Mouse (Mus musculus) ES-E14 (cell line): ENCODE results near the gene Nupr1. TPM values are rescaled to one million over a fixed set of nuclear protein-coding genes. Genes with fewer than 3 reads are reported as not detected.

ENCODE experiments used
- DNase-seq: peaks from one replicate; pipeline ENCODE4 v3.0.0-alpha.2; 2013; ENCODE audit warnings: low read depth, low spot score
- H3K27ac ChIP-seq: 2 replicates; pipeline ENCODE4 v1.5.1; 2012; ENCODE audit warnings: low read depth, mild to moderate bottlenecking, low read length, moderate library complexity, mixed read lengths; ENCODE audit not compliant: poor library complexity, insufficient read depth, severe bottlenecking
- H3K36me3 ChIP-seq: 2 replicates; pipeline ENCODE4 v1.6.1; 2012; ENCODE audit warnings: mild to moderate bottlenecking, low read length, moderate library complexity, mixed read lengths; ENCODE audit not compliant: control insufficient read depth, poor library complexity, insufficient read depth, severe bottlenecking
- H3K4me1 ChIP-seq, 2 experiments: fragments of 150-350 bp in 1 of 2; sonication (generic) in 1 of 2; 2 replicates each; pipeline ENCODE4 v1.6.1; 2012; ENCODE audit warnings: low read length in 2 of 2, mild to moderate bottlenecking in 1 of 2, mixed read lengths in 1 of 2; ENCODE audit not compliant: control insufficient read depth in 2 of 2, insufficient read depth in 2 of 2, poor library complexity in 1 of 2
- H3K4me3 ChIP-seq, 2 experiments: fragments of 150-350 bp in 1 of 2; sonication (generic) in 1 of 2; 2 replicates each; pipeline ENCODE4 v1.5.1; 2012; ENCODE audit warnings: low read length in 2 of 2, low read depth in 1 of 2, mild to moderate bottlenecking in 1 of 2, mixed read lengths in 1 of 2; ENCODE audit not compliant: insufficient read depth in 1 of 2, poor library complexity in 1 of 2, severe bottlenecking in 1 of 2
- H3K9ac ChIP-seq: 2 replicates; pipeline ENCODE4 v1.6.1; 2012; ENCODE audit warnings: low read depth, mild to moderate bottlenecking, low read length, mixed read lengths; ENCODE audit not compliant: poor library complexity, insufficient read depth, severe bottlenecking
- H3K9me3 ChIP-seq: fragments of 150-350 bp; sonication (generic); 2 replicates; pipeline ENCODE4 v1.6.1; 2012; ENCODE audit warnings: low read depth, mild to moderate bottlenecking, low read length; ENCODE audit not compliant: control insufficient read depth, insufficient read depth
- CHD2 ChIP-seq: IDR thresholded peaks from 2 replicates; pipeline ENCODE4 v1.6.1; 2014; ENCODE audit warnings: mild to moderate bottlenecking, low read depth, low read length, inconsistent platforms
- HCFC1 ChIP-seq: IDR thresholded peaks from 2 replicates; pipeline ENCODE4 v1.6.1; 2012; ENCODE audit warnings: low read length, inconsistent platforms, borderline replicate concordance; ENCODE audit not compliant: insufficient read depth
- MAFK ChIP-seq: IDR thresholded peaks from 2 replicates; pipeline ENCODE4 v1.6.1; 2014; ENCODE audit warnings: mild to moderate bottlenecking, low read depth, low read length, inconsistent platforms; ENCODE audit not compliant: insufficient read depth
- ZC3H11A ChIP-seq: IDR thresholded peaks from 2 replicates; pipeline ENCODE4 v1.6.1; 2012; ENCODE audit warnings: low read depth, mild to moderate bottlenecking, inconsistent platforms, low read length, borderline replicate concordance
- ZNF384 ChIP-seq: IDR thresholded peaks from 2 replicates; pipeline ENCODE4 v1.6.1; 2012; ENCODE audit warnings: low read depth, low read length, inconsistent platforms
- in situ Hi-C, 2 experiments: fragments of 600-800 bp; cut with MboI; formaldehyde crosslinking; loops; one replicate each; pipeline ENCODE4 v1.15.1; 2025; ENCODE audit warnings: low sequenced_read_pairs in 2 of 2, inconsistent platforms in 1 of 2; ENCODE audit not compliant: unreplicated experiment in 2 of 2
- total RNA-seq: library from RNA; depleted of rRNA; stranded (reverse); fragments of 300-350 nt; gene quantifications from 2 replicates; pipeline ENCODE4 v1.2.3, GENCODE M21; 2012

The Nupr1 gene
- total RNA-seq, 1 experiment: 16.4 TPM

DNA sequence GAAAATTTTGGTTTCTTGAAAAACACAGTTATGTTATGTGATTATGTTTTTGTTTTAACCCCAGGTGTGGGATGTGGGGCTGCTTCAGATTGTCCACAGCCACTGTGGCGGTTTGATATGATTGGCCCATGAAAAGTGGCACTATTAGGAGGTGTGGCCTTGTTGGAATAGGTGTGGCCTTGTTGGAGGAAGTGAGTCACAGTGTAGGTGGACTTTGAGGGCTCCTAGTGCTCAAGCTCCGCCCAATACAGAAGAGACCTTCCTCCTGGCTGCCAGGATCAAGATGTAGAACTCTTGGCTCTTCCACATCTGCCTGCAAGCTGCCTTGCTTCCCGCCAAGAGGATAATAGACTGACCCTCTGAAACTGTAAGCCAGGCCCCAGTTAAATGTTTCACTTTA lies 17.9 kb downstream of the Nupr1 start:
- in situ Hi-C loops: no loop called here
- no peak overlapping the region for H3K9ac ChIP-seq
- no peaks in the 10 kb centered on the region for H3K36me3 ChIP-seq
- no peak overlapping the region for H3K4me3 ChIP-seq
- H3K27ac ChIP-seq: no peak overlapping the region
- DNase-seq: no peak
- no peaks in the 10 kb centered on the region for H3K4me1 ChIP-seq
- H3K9me3 ChIP-seq: no peaks in the 10 kb centered on the region
- TF ChIP-seq CHD2: no peak
- TF ChIP-seq MAFK: no peak
- TF ChIP-seq ZC3H11A: no peak
- no peak for TF ChIP-seq HCFC1
- no peak for TF ChIP-seq ZNF384

DNA sequence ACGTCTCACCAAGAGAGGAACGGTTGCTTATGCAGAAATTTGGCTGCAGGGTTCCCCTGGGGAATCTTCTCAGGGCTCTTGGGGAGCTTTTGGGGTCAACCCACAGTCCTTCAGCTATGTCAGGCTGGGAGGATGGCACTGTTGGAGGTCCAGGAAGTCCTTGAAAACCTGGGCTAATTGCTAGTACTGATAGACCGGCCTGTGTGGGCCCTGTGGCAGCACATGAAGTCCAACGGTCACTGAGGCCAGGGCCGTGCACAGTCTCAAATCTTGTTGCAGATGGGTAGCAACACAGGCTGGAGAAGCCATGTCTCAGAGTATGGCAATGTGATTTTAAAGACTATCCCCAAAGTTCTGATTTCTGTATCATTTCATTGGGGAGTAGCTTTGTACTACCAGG lies 22.9 kb downstream of the Nupr1 start:
- TF ChIP-seq ZNF384: no peak
- no peak for TF ChIP-seq CHD2
- TF ChIP-seq HCFC1: no peak
- TF ChIP-seq MAFK: no peak
- no peak for TF ChIP-seq ZC3H11A
- no peaks in the 10 kb centered on the region for H3K36me3 ChIP-seq
- H3K4me1 ChIP-seq: no peaks in the 10 kb centered on the region
- in situ Hi-C loops: no loop called here
- DNase-seq: no peak
- H3K4me3 ChIP-seq: no peak overlapping the region
- H3K9ac ChIP-seq: no peak overlapping the region
- H3K27ac ChIP-seq: no peak overlapping the region
- H3K9me3 ChIP-seq: no peaks in the 10 kb centered on the region

DNA sequence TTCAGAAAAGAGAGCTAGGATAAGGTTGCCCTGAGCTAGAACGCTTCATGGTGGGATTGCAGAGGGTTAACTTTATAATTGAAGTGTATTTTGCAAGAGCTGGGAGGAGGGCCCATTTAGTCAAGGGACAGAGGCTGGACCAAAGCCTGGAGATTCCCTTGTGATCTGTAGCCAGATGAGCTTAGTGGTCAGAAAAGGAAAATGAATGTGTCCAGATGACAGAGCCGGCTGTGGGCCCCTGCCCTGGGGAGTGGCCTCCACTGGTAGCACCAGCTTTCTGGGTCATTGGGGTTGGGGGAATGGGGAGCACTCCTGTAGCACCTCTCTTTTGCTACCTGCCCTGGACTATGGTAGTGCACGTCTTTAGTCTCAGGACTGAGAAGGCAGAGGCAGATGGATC lies 23.6 kb downstream of the Nupr1 start:
- Histone ChIP-seq H3K27ac (no peak overlapping the region), H3K9ac (no peak overlapping the region), H3K4me3 (no peak overlapping the region), H3K4me1 (no peaks in the 10 kb centered on the region), H3K9me3 (no peaks in the 10 kb centered on the region), H3K36me3 (no peaks in the 10 kb centered on the region)
- in situ Hi-C loops: no loop called here
- DNase-seq: no peak
- TF ChIP-seq HCFC1 (no peak), ZC3H11A (no peak), MAFK (no peak), CHD2 (no peak), ZNF384 (no peak)

DNA sequence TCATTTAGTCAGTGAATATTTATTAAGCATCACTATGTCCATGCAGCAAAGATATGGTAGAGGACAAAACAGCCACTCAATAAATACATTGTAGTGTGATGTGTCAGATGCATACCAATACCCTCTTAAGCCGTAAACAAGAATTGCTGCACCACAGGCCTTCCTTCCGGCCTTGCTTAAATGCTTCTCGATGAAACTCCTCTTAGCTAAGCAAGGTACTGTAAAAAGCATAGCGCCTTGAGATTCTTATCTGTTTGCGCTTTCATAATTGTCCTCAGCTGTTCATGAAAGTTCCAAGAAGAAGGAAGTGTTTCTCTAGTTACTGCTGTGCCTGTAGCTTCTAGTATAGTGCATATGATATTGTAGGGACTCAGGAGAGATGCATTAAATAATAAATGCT lies 24.1 kb downstream of the Nupr1 start:
- H3K4me3 ChIP-seq: no peak overlapping the region
- H3K4me1 ChIP-seq: peaks cover 0 to under 1% of the 10 kb centered on the region in 2 experiments; a peak in 1 of 4 replicates
- in situ Hi-C loops: no loop called here
- no peak for TF ChIP-seq CHD2
- no peak overlapping the region for H3K9ac ChIP-seq
- no peak for DNase-seq
- H3K9me3 ChIP-seq: no peaks in the 10 kb centered on the region
- no peak overlapping the region for H3K27ac ChIP-seq
- H3K36me3 ChIP-seq: no peaks in the 10 kb centered on the region

GRCm38 (mm10) chr7:126602650-126603049 lies 28.0 kb downstream of the Nupr1 start:
- no peaks in the 10 kb centered on the region for H3K9me3 ChIP-seq
- H3K27ac ChIP-seq: no peak overlapping the region
- no peak for TF ChIP-seq ZNF384
- TF ChIP-seq CHD2: no peak
- TF ChIP-seq MAFK: no peak
- TF ChIP-seq ZC3H11A: no peak
- TF ChIP-seq HCFC1: no peak
- in situ Hi-C loops: no loop called here
- H3K9ac ChIP-seq: no peak overlapping the region
- peaks cover 0 to 7% of the 10 kb centered on the region in 2 experiments; a peak in 1 of 4 replicates for H3K4me1 ChIP-seq
- H3K4me3 ChIP-seq: no peak overlapping the region
- DNase-seq: no peak
- H3K36me3 ChIP-seq: no peaks in the 10 kb centered on the region
